Mouse (Mus musculus): ENCODE measurements around the gene Hist1h2bk. TPM values are rescaled to one million over a fixed set of nuclear protein-coding genes. Genes with fewer than 3 reads are reported as not detected.

Gene Hist1h2bk
- total and polyA plus RNA-seq, 3 experiments = 7.3 to 10.0 TPM; not detected in 1

DNA sequence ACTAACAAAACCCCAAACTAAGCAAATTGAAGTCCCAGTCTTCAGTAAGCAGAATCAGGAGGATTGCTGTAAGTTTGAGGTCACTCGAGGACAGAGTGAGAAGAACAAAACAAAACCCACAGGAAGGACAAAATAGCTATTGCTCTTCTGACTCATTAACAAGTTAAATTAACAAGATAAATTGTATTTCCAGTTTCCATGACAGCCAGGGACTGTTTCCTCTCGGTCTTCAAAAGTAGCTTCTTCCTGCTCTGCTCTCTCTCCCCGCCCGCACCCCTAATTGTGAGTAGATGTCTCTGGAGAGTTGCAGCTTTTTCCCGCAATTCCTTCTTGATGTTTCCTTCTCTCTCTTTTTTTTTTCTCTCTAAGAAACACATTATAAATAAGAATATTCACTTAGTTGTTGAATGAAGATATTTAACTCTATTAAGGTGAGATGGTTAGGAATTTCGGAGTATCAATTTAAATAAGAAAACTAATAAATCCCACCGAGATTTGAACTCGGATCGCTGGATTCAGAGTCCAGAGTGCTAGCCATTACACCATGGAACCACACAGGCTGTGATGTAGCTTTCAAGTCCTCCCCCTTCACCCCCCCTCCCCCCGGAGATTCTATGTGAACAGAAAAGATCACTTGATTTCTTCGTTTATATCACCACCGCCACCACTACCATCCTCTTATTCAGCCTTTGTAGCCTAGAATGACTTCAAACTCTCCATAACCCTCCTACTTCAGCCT, 39.4 kb upstream of the Hist1h2bk start:
- Histone ChIP-seq H3K79me2 (replicated peaks; ENCODE audit: control insufficient read depth, insufficient read depth, low read length) (no peaks in the 10 kb centered on the region), H3K9ac (ENCODE audit: low read depth, low read length) (no peak overlapping the region), H3K27ac (no peak overlapping the region), H3K27me3 (ENCODE audit: control insufficient read depth, insufficient read depth, low read length) (peaks cover 31% of the 10 kb centered on the region), H3K36me3 (ENCODE audit: control insufficient read depth, insufficient read depth, low read length) (no peaks in the 10 kb centered on the region), H3K4me1 (ENCODE audit: control insufficient read depth, insufficient read depth, low read length) (peaks cover 6% of the 10 kb centered on the region), H3K4me3 (peak overlapping the region; percentile 35)
- WGBS = 15% methylated on average over 12 of the region's 12 CpGs
- TF ChIP-seq POLR2A (IDR thresholded peaks at IDR 0.05; ENCODE audit: insufficient read depth, low read depth, low read length) (no peak), CTCF (IDR thresholded peaks at IDR 0.05) (no peak), EP300 (IDR thresholded peaks at IDR 0.05; ENCODE audit: insufficient read depth, low read depth, low read length) (no peak)
- intact Hi-C loops (cut with DNase I) = no loop called here
- peak in 1 of 2 experiments; percentile 35 for DNase-seq

DNA sequence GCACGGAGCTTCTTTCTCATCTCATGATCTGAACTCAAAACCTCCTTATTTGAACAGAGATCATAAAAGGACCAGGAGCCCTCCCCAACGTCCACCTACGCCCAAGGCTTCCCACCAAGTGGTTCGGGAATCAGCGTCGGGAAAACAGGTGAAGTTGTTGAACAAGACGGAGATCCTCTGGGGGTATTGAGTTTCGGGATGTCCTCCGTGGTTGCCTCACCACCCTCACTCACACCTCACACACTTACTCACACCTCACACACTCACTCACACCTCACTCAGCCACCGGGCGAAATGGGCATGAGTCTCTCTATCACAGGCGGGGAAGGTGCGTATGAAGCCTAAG, 38.9 kb upstream of the Hist1h2bk start:
- Histone ChIP-seq H3K4me1 (ENCODE audit: control insufficient read depth, insufficient read depth, low read length) (peaks cover 6% of the 10 kb centered on the region), H3K27ac (no peak overlapping the region), H3K36me3 (ENCODE audit: control insufficient read depth, insufficient read depth, low read length) (no peaks in the 10 kb centered on the region), H3K27me3 (ENCODE audit: control insufficient read depth, insufficient read depth, low read length) (peaks cover 30% of the 10 kb centered on the region), H3K4me3 (no peak overlapping the region), H3K79me2 (replicated peaks; ENCODE audit: control insufficient read depth, insufficient read depth, low read length) (no peaks in the 10 kb centered on the region), H3K9ac (ENCODE audit: low read depth, low read length) (no peak overlapping the region)
- DNase-seq = no peak
- TF ChIP-seq POLR2A (IDR thresholded peaks at IDR 0.05; ENCODE audit: insufficient read depth, low read depth, low read length) (no peak), EP300 (IDR thresholded peaks at IDR 0.05; ENCODE audit: insufficient read depth, low read depth, low read length) (no peak), CTCF (IDR thresholded peaks at IDR 0.05) (no peak)
- WGBS = 8% methylated on average over 13 of the region's 13 CpGs
- intact Hi-C loops (cut with DNase I) = no loop called here

DNA sequence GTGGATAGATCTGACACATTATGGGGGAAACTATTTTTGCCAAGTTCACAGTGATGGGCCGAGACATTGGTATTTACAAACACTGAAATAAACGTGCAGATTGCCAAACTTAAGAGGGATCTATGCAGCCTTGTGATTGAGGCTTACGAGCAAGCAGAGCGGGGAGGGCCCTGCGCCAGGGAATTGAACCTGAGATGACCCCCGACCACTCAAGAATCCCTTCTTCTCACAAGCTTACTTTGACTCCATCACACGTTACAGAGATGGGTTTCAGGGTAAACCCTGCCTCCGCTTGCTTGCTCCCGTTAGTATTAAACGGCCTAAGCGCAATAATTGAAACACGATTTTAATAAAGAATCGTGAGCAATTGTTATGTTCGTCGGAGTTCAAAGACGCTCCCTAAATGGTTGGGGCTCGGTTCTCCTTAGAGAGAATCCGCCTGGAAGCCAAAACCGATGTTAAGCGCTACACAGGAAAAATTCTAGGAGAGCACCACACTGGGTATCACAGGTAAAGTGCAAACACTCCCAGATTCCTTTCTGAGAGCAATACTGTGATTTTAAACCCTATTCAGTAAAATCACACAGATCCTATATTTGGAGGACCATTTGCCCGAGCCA, 38.4 kb upstream of the Hist1h2bk start:
- Histone ChIP-seq H3K4me1 (ENCODE audit: control insufficient read depth, insufficient read depth, low read length) (peaks cover 6% of the 10 kb centered on the region), H3K27ac (no peak overlapping the region), H3K27me3 (ENCODE audit: control insufficient read depth, insufficient read depth, low read length) (peaks cover 30% of the 10 kb centered on the region), H3K9ac (ENCODE audit: low read depth, low read length) (no peak overlapping the region), H3K4me3 (no peak overlapping the region), H3K79me2 (replicated peaks; ENCODE audit: control insufficient read depth, insufficient read depth, low read length) (no peaks in the 10 kb centered on the region), H3K36me3 (ENCODE audit: control insufficient read depth, insufficient read depth, low read length) (no peaks in the 10 kb centered on the region)
- WGBS = 14% methylated on average over 21 of the region's 21 CpGs
- intact Hi-C loops (cut with DNase I) = no loop called here
- no peak for DNase-seq
- TF ChIP-seq CTCF (IDR thresholded peaks at IDR 0.05) (no peak), POLR2A (IDR thresholded peaks at IDR 0.05; ENCODE audit: insufficient read depth, low read depth, low read length) (no peak), EP300 (IDR thresholded peaks at IDR 0.05; ENCODE audit: insufficient read depth, low read depth, low read length) (no peak)

DNA sequence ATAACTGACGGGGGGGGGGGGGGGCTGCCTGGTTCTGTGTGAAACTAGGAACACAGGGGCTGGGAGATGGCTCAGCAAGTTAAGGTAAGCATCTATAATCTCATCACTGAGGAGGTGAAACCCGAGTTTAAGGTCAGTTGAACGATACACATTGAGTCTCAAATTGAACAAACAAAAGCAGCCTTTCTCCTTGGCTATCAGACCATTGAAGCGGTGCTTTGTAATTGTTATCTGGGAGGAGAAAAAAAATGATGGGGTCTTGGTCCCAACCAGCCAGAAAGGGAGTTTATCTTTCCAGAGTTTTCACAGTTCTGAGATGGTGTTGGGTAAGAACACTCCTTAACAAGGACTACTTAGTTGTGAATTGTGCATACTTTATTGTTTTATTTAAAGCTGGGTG, 37.8 kb upstream of the Hist1h2bk start:
- no peak for TF ChIP-seq CTCF (IDR thresholded peaks at IDR 0.05)
- no peak for TF ChIP-seq POLR2A (IDR thresholded peaks at IDR 0.05; ENCODE audit: insufficient read depth, low read depth, low read length)
- no peak for TF ChIP-seq EP300 (IDR thresholded peaks at IDR 0.05; ENCODE audit: insufficient read depth, low read depth, low read length)
- Histone ChIP-seq H3K9ac (ENCODE audit: low read depth, low read length) (no peak overlapping the region), H3K79me2 (replicated peaks; ENCODE audit: control insufficient read depth, insufficient read depth, low read length) (no peaks in the 10 kb centered on the region), H3K27ac (no peak overlapping the region), H3K27me3 (ENCODE audit: control insufficient read depth, insufficient read depth, low read length) (peaks cover 30% of the 10 kb centered on the region), H3K36me3 (ENCODE audit: control insufficient read depth, insufficient read depth, low read length) (no peaks in the 10 kb centered on the region), H3K4me1 (ENCODE audit: control insufficient read depth, insufficient read depth, low read length) (peaks cover 6% of the 10 kb centered on the region), H3K4me3 (no peak overlapping the region)
- no peak for DNase-seq
- intact Hi-C loops (cut with DNase I) = no loop called here
- 13% methylated on average over 4 of the region's 4 CpGs for whole genome bisulfite sequencing

DNA sequence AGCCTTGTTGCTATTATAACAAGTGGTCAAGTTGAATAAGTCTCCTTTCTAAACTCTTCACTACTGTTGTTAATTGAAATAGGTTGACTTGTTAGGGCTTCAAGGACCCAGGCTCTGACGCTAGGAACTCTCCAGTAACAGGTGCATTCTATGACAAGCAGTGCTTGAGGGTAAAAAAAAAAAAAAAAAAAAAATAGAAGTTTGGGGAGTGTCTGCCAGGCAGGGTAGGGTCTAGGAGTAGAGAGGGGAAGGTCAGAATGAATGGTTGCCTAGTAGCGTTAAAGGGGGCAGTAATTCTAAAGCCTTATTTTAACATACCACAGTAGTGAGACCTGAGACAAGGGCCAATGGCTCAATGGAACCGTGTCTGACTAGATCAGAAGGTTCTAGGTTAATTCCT, 37.3 kb upstream of the Hist1h2bk start:
- DNase-seq = no peak
- intact Hi-C loops (cut with DNase I) = no loop called here
- Histone ChIP-seq H3K79me2 (replicated peaks; ENCODE audit: control insufficient read depth, insufficient read depth, low read length) (no peaks in the 10 kb centered on the region), H3K36me3 (ENCODE audit: control insufficient read depth, insufficient read depth, low read length) (no peaks in the 10 kb centered on the region), H3K27me3 (ENCODE audit: control insufficient read depth, insufficient read depth, low read length) (peaks cover 30% of the 10 kb centered on the region), H3K4me3 (no peak overlapping the region), H3K27ac (no peak overlapping the region), H3K9ac (ENCODE audit: low read depth, low read length) (no peak overlapping the region), H3K4me1 (ENCODE audit: control insufficient read depth, insufficient read depth, low read length) (peaks cover 6% of the 10 kb centered on the region)
- WGBS = 43% methylated on average over 3 of the region's 3 CpGs
- TF ChIP-seq EP300 (IDR thresholded peaks at IDR 0.05; ENCODE audit: insufficient read depth, low read depth, low read length) = no peak
- no peak for TF ChIP-seq POLR2A (IDR thresholded peaks at IDR 0.05; ENCODE audit: insufficient read depth, low read depth, low read length)
- TF ChIP-seq CTCF (IDR thresholded peaks at IDR 0.05) = no peak

DNA sequence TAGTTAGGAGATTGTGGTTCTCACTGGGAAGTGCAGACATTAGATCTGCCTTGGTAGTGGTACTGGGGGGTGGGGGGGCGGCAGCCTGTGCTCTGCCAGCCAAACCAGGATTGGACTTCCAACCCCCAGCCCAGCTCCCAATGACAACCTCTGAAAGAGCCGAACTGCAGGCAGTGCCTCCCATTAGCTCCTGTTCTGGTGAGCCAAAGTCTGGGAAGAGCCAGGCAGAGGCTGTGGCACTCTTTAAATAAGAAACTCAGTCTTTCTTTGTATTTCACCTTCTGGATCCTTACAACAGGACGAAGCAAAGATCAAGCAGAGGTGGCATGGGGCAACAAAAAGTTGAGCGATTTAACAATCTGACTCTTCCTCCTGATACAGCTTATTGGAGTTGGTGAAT, 36.5 kb upstream of the Hist1h2bk start:
- H3K27ac ChIP-seq = no peak overlapping the region
- TF ChIP-seq CTCF (IDR thresholded peaks at IDR 0.05) (no peak), EP300 (IDR thresholded peaks at IDR 0.05; ENCODE audit: insufficient read depth, low read depth, low read length) (no peak), POLR2A (IDR thresholded peaks at IDR 0.05; ENCODE audit: insufficient read depth, low read depth, low read length) (no peak)
- no peak for DNase-seq
- H3K4me1 ChIP-seq (ENCODE audit: control insufficient read depth, insufficient read depth, low read length) = peaks cover 6% of the 10 kb centered on the region
- H3K36me3 ChIP-seq (ENCODE audit: control insufficient read depth, insufficient read depth, low read length) = no peaks in the 10 kb centered on the region
- intact Hi-C loops (cut with DNase I) = no loop called here
- H3K9ac ChIP-seq (ENCODE audit: low read depth, low read length) = no peak overlapping the region
- 43% methylated on average over 4 of the region's 4 CpGs for WGBS
- H3K27me3 ChIP-seq (ENCODE audit: control insufficient read depth, insufficient read depth, low read length) = peaks cover 28% of the 10 kb centered on the region
- no peak overlapping the region for H3K4me3 ChIP-seq
- no peaks in the 10 kb centered on the region for H3K79me2 ChIP-seq (replicated peaks; ENCODE audit: control insufficient read depth, insufficient read depth, low read length)

Data from heart, adult 2 months (tissue).